Mouse (Mus musculus) inflammation-experienced regulatory T-cells, adult 6 months (primary cell): ENCODE data around the gene Ms4a6c. TPM values are rescaled to one million over a fixed set of nuclear protein-coding genes. Genes with fewer than 3 reads are reported as not detected.
"Not testable (repeated sequence)": the region's sequence is repeated elsewhere in the genome, so short reads cannot be mapped to it uniquely, and the experiment has no call there.

Experiments used
- ATAC-seq: one replicate; pipeline ENCODE4 v1.8.0; 2017
- polyA plus RNA-seq, 3 experiments: library from polyadenylated mRNA; unstranded; fragments of 100-300 nt; shearing (Covaris generic); gene quantifications; one replicate each; pipeline ENCODE4 v1.2.1; 2017

Ms4a6c gene
- 10 to 100 TPM; 17.0 to 36.7 (median 21.0) TPM for polyA plus RNA-seq

GRCm38 (mm10) chr19:11469215-11469614, at the start of gene Ms4a6c:
Gene Ms4a6c, plus strand, starts transcription at chr19:11469366.
- ATAC-seq: peak; percentile 35

GRCm38 (mm10) chr19:11431209-11431608, 38.0 kb upstream of the Ms4a6c start:
- ATAC-seq: not testable (repeated sequence)

GRCm38 (mm10) chr19:11435058-11435834, 33.9 kb upstream of the Ms4a6c start:
- peak; percentile 72 for ATAC-seq

GRCm38 (mm10) chr19:11443338-11443737, 25.8 kb upstream of the Ms4a6c start, which contains the start of gene Ms4a4b:
Gene Ms4a4b, plus strand, starts transcription at chr19:11443553.
- ATAC-seq: peak; percentile 74

- ATAC-seq: no peak
These were observed 25.2 kb upstream of the Ms4a6c start for GRCm38 (mm10) chr19:11443964-11444363.

- peak; percentile 44 for ATAC-seq
These were observed 21.9 kb upstream of the Ms4a6c start for GRCm38 (mm10) chr19:11447238-11447637.

- peak; percentile 63 for ATAC-seq
These were observed 10.1 kb upstream of the Ms4a6c start for GRCm38 (mm10) chr19:11459041-11459440.

GRCm38 (mm10) chr19:11464795-11465194, 4.4 kb upstream of the Ms4a6c start:
- peak; percentile 58 for ATAC-seq

- ATAC-seq: no peak
These were observed 2.7 kb upstream of the Ms4a6c start for GRCm38 (mm10) chr19:11466471-11466870.

- ATAC-seq: not testable (repeated sequence)
These were observed 805 bp upstream of the Ms4a6c start for GRCm38 (mm10) chr19:11468361-11468760.

GRCm38 (mm10) chr19:11479714-11480113, 10.5 kb downstream of the Ms4a6c start:
- no peak for ATAC-seq

GRCm38 (mm10) chr19:11482684-11483083, 13.5 kb downstream of the Ms4a6c start:
- no peak for ATAC-seq

- no peak for ATAC-seq
These were observed 14.8 kb downstream of the Ms4a6c start for GRCm38 (mm10) chr19:11483941-11484340.

- ATAC-seq: peak; percentile 39
These were observed 15.2 kb downstream of the Ms4a6c start for GRCm38 (mm10) chr19:11484388-11484787.

- no peak for ATAC-seq
These were observed 16.1 kb downstream of the Ms4a6c start for GRCm38 (mm10) chr19:11485266-11485665.

- ATAC-seq: peak; percentile 66
These were observed 16.6 kb downstream of the Ms4a6c start, which contains the start of gene Gm8369 for GRCm38 (mm10) chr19:11485746-11486145. Gene Gm8369, plus strand, starts transcription at chr19:11485938.

GRCm38 (mm10) chr19:11486599-11486998, 17.4 kb downstream of the Ms4a6c start:
- no peak for ATAC-seq

GRCm38 (mm10) chr19:11491406-11492189, 22.4 kb downstream of the Ms4a6c start:
- peak; percentile 70 for ATAC-seq

- no peak for ATAC-seq
These were observed 23.5 kb downstream of the Ms4a6c start for GRCm38 (mm10) chr19:11492671-11493070.

- peak; percentile 53 for ATAC-seq
These were observed 25.4 kb downstream of the Ms4a6c start for GRCm38 (mm10) chr19:11494519-11494918.

GRCm38 (mm10) chr19:11496361-11496760, 27.2 kb downstream of the Ms4a6c start:
- ATAC-seq: peak; percentile 37

- peak; percentile 53 for ATAC-seq
These were observed 28.1 kb downstream of the Ms4a6c start for GRCm38 (mm10) chr19:11497300-11497699.

GRCm38 (mm10) chr19:11500796-11501195, 31.6 kb downstream of the Ms4a6c start:
- peak; percentile 38 for ATAC-seq
